8 mouse cellular contexts compared by ENCODE assay signal in the genomic region with DNA sequence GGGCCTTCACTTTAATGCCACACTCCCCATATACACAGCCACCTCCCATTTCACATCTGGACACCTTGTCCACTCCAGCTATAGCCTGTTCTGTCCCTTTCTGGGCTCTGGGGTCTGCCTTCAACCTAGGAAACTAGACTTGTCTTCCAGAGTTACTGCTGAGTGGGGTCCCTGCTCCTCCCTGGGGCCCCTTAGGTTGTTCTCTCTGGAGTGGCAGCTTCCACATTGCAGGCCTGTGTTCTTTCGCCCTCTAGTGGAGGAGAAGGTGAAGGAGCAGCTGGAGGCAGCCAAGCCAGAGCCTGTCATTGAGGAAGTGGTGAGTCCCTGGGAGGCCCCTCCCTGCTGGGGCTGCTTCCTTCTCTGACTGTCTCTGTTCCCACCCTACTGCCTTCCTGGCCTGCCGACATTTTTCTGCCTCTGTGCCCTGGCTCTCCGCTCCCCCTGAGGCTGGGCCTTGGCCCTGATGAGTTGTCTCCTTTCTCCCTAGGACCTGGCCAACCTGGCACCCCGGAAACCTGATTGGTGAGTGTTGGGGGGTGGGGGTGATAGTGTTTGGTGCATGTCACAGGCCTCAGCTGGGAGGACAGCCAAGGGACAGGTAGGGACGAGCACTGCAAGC. TPM values are rescaled to one million over a fixed set of nuclear protein-coding genes. Genes with fewer than 3 reads are reported as not detected.
DNase-seq lines count a peak whose midpoint lies in the region; ATAC-seq and TF ChIP-seq lines count a peak whose summit lies in the region.

No protein-coding gene starts in this region.

- H3K9me3 ChIP-seq in G1E (replicated peaks): no peaks in the 10 kb centered on the region
- H3K9me3 ChIP-seq in lung, embryonic 16.5 days (ENCODE audit: control insufficient read depth, low read length): no peaks in the 10 kb centered on the region

- peak overlapping the region; percentile 40 for H3K4me2 ChIP-seq in lung, embryonic 16.5 days (ENCODE audit: low read depth, low read length)

- ATAC-seq in G1E (ENCODE audit: extremely low read depth, insufficient number of reproducible peaks, low FRiP score, poor library complexity, severe bottlenecking): peak; percentile 91
- ATAC-seq in lung, embryonic 16.5 days (ENCODE audit: low read depth): peak; percentile 89

- H3K27ac ChIP-seq in cerebellum, adult 2 months (ENCODE audit: insufficient read depth, low read length): no peak overlapping the region
- 0 out of 2 replicates have a peak overlapping the region, but pooled peaks have one; percentile 12 for H3K27ac ChIP-seq in lung, embryonic 16.5 days (ENCODE audit: low read length)

- TF ChIP-seq CTCF in G1E (IDR thresholded peaks at IDR 0.05; ENCODE audit: low read depth, low read length): peak; percentile 87
- TF ChIP-seq CTCF in cerebellum, adult 2 months (IDR thresholded peaks at IDR 0.05; ENCODE audit: borderline replicate concordance, insufficient read depth, low read depth, low read length): peak; percentile 80

- H3K9ac ChIP-seq in lung, embryonic 16.5 days (ENCODE audit: low read length): peak overlapping the region; percentile 56

- no peaks in the 10 kb centered on the region for H3K27me3 ChIP-seq in G1E (ENCODE audit: insufficient read depth, low read length)
- H3K27me3 ChIP-seq in cerebellum, adult 2 months (ENCODE audit: control insufficient read depth, insufficient read depth, low read length): no peaks in the 10 kb centered on the region
- H3K27me3 ChIP-seq in lung, embryonic 16.5 days (ENCODE audit: control insufficient read depth, insufficient read depth, low read depth, low read length): no peaks in the 10 kb centered on the region

- peaks cover 85% of the 10 kb centered on the region for H3K36me3 ChIP-seq in G1E (replicated peaks)
- H3K36me3 ChIP-seq in lung, embryonic 16.5 days (ENCODE audit: control insufficient read depth, insufficient read depth, low read length): peaks cover 9% of the 10 kb centered on the region

- 25% methylated on average over 5 of the region's 5 CpGs for WGBS in cerebellum, adult 2 months
- 25% methylated on average over 5 of the region's 5 CpGs for WGBS in lung, embryonic 16.5 days

- peak overlapping the region; percentile 67 for H3K4me3 ChIP-seq in G1E (ENCODE audit: low read depth, low read length)
- H3K4me3 ChIP-seq in cerebellum, adult 2 months (replicated peaks; ENCODE audit: insufficient read depth, low read depth, low read length): no peak overlapping the region
- H3K4me3 ChIP-seq in lung, embryonic 16.5 days (ENCODE audit: low read length): peak overlapping the region; percentile 34

- DNase-seq in G1E (ENCODE audit: low spot score): peak; percentile 85
- DNase-seq in cerebellum, adult 2 months: peak; percentile 77 to 81
- DNase-seq in forelimb bud, embryonic 11.5 days (ENCODE audit: low read depth, low spot score): peak; percentile 61
- DNase-seq in heart, postnatal 4 days: peak; percentile 87
- peak; percentile 74 for DNase-seq in layer of hippocampus, adult 9-10 months (ENCODE audit: low spot score)
- peak; percentile 54 for DNase-seq in ovary, adult 18-20 months (ENCODE audit: low spot score)
- peak; percentile 95 for DNase-seq in thymus, postnatal 0 days (ENCODE audit: low spot score)

- no peak for TF ChIP-seq POLR2A in cerebellum, adult 2 months (IDR thresholded peaks at IDR 0.05; ENCODE audit: borderline replicate concordance, insufficient read depth, low read length)

- H3K4me1 ChIP-seq in G1E (ENCODE audit: insufficient read depth, low read depth, low read length): peaks cover 49% of the 10 kb centered on the region
- peaks cover 15% of the 10 kb centered on the region; the same call in 1 of the 2 replicates for H3K4me1 ChIP-seq in cerebellum, adult 2 months (ENCODE audit: control insufficient read depth, insufficient read depth, low read length)
- peaks cover 2% of the 10 kb centered on the region; the same call in 1 of the 2 replicates for H3K4me1 ChIP-seq in lung, embryonic 16.5 days (replicated peaks; ENCODE audit: control insufficient read depth, insufficient read depth, low read length)

RNA-seq across cellular contexts. Expression of a gene that starts 31.9 kb away (rescaled TPM):
- total RNA-seq in G1E (2014; fragmentation: Nextera tagmentation): not detected in 2 replicates
- total RNA-seq in G1E (2017): 0.12 TPM in 1 of 2 replicates, not detected in the other
- polyA plus RNA-seq in G1E (2012): not detected in 2 replicates
- polyA plus RNA-seq in cerebellum, adult 2 months (2012; rRNA removed): 0.43 and 0.51 TPM in 2 replicates
- total RNA-seq in heart, postnatal 4 days (2021): 1,000 to 10,000 TPM; 8,328 to 9,816 TPM
- 10.6 and 13.9 TPM in 2 replicates for polyA plus RNA-seq in lung, embryonic 16.5 days (2015; fragmentation: Nextera tagmentation; extraction: Ambion mirVana)
- polyA plus RNA-seq in thymus, postnatal 0 days (2015; fragmentation: Nextera tagmentation; extraction: Ambion mirVana): 0.94 and 1.4 TPM in 2 replicates

RNA-seq across cellular contexts. Expression of a gene that starts 37.2 kb away (rescaled TPM):
- total RNA-seq in G1E (2014; fragmentation: Nextera tagmentation) (not detected in 2 replicates), G1E (2017) (not detected in 2 replicates)
- 0.03 TPM in 1 of 2 replicates, not detected in the other for polyA plus RNA-seq in G1E (2012)
- polyA plus RNA-seq in cerebellum, adult 2 months (2012; rRNA removed): 12.5 and 12.9 TPM in 2 replicates
- 10 to 100 TPM; 16.4 to 19.3 TPM for total RNA-seq in heart, postnatal 4 days (2021)
- polyA plus RNA-seq in lung, embryonic 16.5 days (2015; fragmentation: Nextera tagmentation; extraction: Ambion mirVana): 60.3 and 61.6 TPM in 2 replicates
- 2.6 and 2.9 TPM in 2 replicates for polyA plus RNA-seq in thymus, postnatal 0 days (2015; fragmentation: Nextera tagmentation; extraction: Ambion mirVana)

RNA-seq across cellular contexts. Expression of a gene that starts 53.4 kb away (rescaled TPM):
- total RNA-seq in G1E (2014; fragmentation: Nextera tagmentation): 36.2 TPM in 2 replicates
- total RNA-seq in G1E (2017): 202 and 222 TPM in 2 replicates
- 331 and 365 TPM in 2 replicates for polyA plus RNA-seq in G1E (2012)
- 98.5 and 102 TPM in 2 replicates for polyA plus RNA-seq in cerebellum, adult 2 months (2012; rRNA removed)
- 10 to 100 TPM; 79.8 to 88.6 TPM for total RNA-seq in heart, postnatal 4 days (2021)
- 160 and 167 TPM in 2 replicates for polyA plus RNA-seq in lung, embryonic 16.5 days (2015; fragmentation: Nextera tagmentation; extraction: Ambion mirVana)
- 210 and 226 TPM in 2 replicates for polyA plus RNA-seq in thymus, postnatal 0 days (2015; fragmentation: Nextera tagmentation; extraction: Ambion mirVana)

RNA-seq across cellular contexts. Expression of a gene that starts 55.8 kb away (rescaled TPM):
- 26.1 and 37.4 TPM in 2 replicates for total RNA-seq in G1E (2014; fragmentation: Nextera tagmentation)
- 28.1 and 32.5 TPM in 2 replicates for total RNA-seq in G1E (2017)
- 56.7 and 64.7 TPM in 2 replicates for polyA plus RNA-seq in G1E (2012)
- 16.8 and 19.1 TPM in 2 replicates for polyA plus RNA-seq in cerebellum, adult 2 months (2012; rRNA removed)
- total RNA-seq in heart, postnatal 4 days (2021): 1 to 10 TPM; 7.4 to 8.6 TPM
- 5.0 and 6.9 TPM in 2 replicates for polyA plus RNA-seq in lung, embryonic 16.5 days (2015; fragmentation: Nextera tagmentation; extraction: Ambion mirVana)
- 15.7 and 19.1 TPM in 2 replicates for polyA plus RNA-seq in thymus, postnatal 0 days (2015; fragmentation: Nextera tagmentation; extraction: Ambion mirVana)
